Mouse (Mus musculus): ENCODE measurements around the gene Nags. TPM values are rescaled to one million over a fixed set of nuclear protein-coding genes. Genes with fewer than 3 reads are reported as not detected.
"Not testable (repeated sequence)": the region's sequence is repeated elsewhere in the genome, so short reads cannot be mapped to it uniquely, and the experiment has no call there.

Nags gene
- total RNA-seq, 4 experiments from 2014 or later, result 0.29 TPM; not detected in 3

GRCm38 (mm10) chr11:102156039-102156785, 10.9 kb downstream of the Nags start, which contains the start of gene Tmem101:
Gene Tmem101 (minus strand): TSS chr11:102156404.
- DNase-seq (ENCODE audit: low spot score in 2 of 2), result peak; percentile 84 to 90

GRCm38 (mm10) chr11:102156786-102157089, 11.4 kb downstream of the Nags start:
- no peak for DNase-seq (ENCODE audit: low spot score in 2 of 2)

- not testable (repeated sequence) for DNase-seq (ENCODE audit: low spot score in 2 of 2)
These were observed 12.7 kb downstream of the Nags start for GRCm38 (mm10) chr11:102158024-102158423.

DNA sequence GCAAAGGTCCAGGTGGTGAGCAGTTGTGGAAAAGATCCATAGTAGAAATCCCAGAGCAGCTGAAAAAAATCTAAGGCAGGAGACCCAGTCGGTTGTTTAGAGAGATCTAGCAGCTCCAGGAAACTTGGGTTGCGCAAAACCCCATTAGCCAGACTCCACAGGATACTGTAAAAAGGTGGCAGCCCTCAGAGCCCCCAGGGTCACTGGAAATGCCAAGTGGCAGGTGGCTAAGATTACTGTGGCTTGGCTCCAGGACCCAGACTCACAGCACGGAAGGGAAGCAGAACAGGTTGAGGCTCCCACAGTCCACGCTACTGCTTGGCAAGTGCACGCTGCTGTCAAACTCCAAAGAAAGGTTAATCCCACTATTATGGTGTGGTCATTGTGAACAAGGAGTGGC, 14.5 kb downstream of the Nags start:
- no peak for DNase-seq (ENCODE audit: low spot score in 2 of 2)

DNA sequence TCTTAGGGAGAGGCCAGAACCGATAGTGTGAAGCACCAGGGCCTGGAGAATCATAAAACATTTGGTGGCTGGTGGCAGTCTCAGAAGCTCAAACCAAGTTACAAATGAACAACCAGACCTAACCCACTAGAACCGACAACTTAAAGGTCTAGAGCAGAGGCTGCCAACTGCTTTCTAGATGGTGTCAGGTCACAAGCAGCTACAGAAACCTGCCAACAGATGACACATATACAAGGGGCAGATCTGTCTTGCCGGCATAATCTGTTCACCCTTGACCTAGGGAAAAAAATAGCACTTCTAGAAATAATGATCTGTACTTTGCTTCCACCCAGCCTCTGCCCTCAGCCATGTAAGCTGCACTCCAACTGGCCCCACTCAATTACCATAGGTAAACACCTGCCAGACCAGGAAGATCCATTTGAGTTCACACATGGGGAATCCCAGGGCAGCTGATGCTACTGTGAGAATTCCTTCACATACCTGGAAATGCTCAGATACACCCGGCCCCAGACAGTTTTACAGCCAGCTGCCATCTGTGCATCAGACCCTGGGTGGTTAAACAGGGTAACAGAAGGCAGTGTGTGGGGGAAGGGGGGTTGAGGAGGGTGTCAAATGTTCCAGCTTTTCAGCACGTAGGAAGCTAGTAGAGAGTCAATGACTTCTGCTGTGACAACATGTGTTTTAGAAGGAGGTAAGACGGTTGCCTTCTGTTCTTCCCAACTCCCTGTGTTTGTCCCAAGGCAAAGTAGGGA, 20.8 kb downstream of the Nags start:
- DNase-seq (ENCODE audit: low spot score in 2 of 2), result peak; percentile 57 to 61

DNA sequence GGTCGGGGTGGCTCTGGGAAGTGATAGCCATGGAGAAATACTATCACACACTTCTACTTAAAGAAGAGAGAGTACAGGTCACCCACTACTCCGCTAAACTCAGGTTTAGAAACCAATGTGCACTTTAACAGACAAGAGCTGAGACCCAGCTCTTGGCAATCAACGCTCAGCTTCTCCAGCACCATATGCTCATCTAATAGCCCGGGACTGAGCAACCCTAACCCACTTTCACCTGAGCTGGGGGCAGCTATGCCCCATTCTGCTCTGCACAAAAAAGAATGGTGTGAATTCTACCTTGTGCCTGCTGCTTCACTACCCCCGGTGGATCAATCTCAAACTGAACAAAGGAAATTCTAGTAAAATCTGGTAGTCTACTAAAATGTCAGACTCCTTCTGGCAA, 22.2 kb downstream of the Nags start:
- DNase-seq (ENCODE audit: low spot score in 2 of 2), result no peak

DNA sequence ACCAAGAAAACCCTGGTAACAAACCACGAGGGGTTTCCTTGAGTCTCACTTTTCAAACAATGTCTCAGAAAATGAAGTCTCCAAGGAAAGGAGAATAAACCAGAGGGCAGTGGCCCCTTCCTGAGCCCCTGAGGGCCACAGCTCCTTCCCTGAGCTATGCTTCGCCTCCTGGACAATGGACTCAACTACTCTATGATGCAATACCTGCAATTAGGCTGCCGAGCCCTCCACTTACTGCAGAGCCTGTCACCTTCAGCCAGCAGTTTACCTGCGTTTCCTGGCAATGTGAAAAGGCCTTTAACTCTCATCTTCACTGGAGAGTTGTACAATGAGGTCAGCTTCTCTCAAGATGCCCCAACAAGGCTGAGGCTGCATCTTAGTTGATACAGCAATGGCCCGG, 23.4 kb downstream of the Nags start:
- DNase-seq (ENCODE audit: low spot score in 2 of 2), result no peak

GRCm38 (mm10) chr11:102179836-102180235, 34.5 kb downstream of the Nags start:
- no peak for DNase-seq (ENCODE audit: low spot score in 2 of 2)

- DNase-seq (ENCODE audit: low spot score in 2 of 2), result no peak
These were observed 38.9 kb downstream of the Nags start for GRCm38 (mm10) chr11:102184253-102184645.

DNA sequence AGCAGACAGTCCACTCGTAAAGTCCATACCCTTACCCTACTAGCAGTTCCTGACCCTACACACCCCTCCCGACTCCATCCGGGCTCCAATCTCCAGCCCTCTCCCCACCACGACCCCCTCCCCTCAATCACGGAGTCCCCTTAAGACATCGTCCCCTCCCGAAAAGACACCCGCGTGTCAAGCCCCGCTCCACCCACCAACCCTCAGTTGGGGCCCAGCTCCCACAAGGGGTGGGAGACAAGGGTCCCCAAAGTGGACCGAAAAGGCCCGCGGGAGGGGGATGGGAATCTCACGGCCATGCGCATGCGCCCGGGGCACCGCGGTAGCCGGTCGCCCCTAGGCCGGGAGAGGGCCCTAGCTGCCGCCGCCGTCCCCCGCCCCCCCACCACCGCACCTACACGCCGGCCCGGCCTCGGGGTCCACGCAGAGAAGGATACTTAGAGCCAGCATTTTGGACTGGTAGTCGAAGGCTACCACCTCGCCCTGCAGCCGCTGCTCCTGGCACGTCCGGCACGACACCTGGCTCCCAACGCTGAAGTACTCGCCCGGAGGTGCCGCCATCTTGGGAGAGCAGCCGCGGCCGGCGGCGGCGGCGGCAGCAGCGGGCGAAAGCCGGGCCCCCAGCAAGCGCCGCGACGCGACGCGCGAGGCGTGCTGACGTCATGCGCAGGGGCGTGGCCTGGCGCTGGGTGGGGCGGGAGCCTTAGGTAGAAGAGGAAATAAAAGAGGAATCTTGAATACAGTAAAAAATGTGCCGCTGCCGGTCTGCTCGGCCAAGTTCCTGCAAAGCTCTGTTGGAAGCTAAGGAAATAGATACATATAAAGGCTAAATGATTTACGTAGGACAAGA, 39.6 kb downstream of the Nags start, which contains the start of gene Lsm12:
Lsm12 (minus strand) TSS at position 651 of the 850 bp plus-strand sequence.
- peak; percentile 83 to 86 for DNase-seq (ENCODE audit: low spot score in 2 of 2)

- no peak for DNase-seq (ENCODE audit: low spot score in 2 of 2)
These were observed 40.4 kb downstream of the Nags start for GRCm38 (mm10) chr11:102185677-102186076.

DNA sequence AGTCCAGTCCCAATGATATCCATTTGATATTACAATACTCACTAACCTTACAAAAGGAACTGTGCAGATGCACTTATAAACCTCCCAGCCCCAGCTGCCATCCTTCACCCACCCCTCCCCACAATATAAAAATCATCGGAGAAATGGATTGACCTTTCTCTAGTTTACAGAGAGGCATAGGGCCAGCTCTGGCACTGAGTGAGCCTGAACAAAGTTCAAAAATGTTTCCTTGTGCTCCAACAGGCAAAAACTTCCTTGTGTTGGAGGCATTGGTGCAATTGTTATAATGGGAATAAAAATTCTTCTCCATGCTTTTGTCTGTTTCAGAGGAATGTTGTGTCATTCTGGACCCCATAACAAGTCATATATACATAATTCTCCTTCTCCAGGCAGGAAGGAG, 40.9 kb downstream of the Nags start:
- no peak for DNase-seq (ENCODE audit: low spot score in 2 of 2)

DNA sequence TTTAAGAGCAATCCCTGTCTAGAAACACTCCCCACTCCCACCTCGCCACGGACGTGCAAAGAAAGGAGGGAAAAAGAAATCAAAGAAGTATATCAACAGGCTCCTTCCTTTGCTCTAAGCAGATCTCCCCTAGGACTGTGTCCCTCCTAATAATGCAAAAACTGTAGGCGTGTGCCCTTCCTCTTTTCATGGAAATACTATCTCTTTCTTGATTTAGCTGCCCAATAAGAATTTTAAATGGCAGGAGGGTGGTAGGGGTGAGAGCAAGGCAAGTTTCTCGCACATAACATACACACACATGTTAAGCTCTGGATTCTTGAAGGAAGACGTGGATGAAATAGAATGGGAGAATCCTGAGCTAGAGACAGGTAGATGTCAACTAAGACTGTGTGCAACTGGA, 43.7 kb downstream of the Nags start:
- no peak for DNase-seq (ENCODE audit: low spot score in 2 of 2)

- peak; percentile 91 to 93 for DNase-seq (ENCODE audit: low spot score in 2 of 2)
These were observed 44.4 kb downstream of the Nags start, which contains the start of gene G6pc3 for GRCm38 (mm10) chr11:102189461-102190436. Gene G6pc3 (plus strand): TSS chr11:102189620.

GRCm38 (mm10) chr11:102190848-102191247, 45.5 kb downstream of the Nags start:
- DNase-seq (ENCODE audit: low spot score in 2 of 2), result no peak

GRCm38 (mm10) chr11:102193657-102194440, 48.5 kb downstream of the Nags start:
- no peak for DNase-seq (ENCODE audit: low spot score in 2 of 2)

GRCm38 (mm10) chr11:102196018-102196797, 50.9 kb downstream of the Nags start:
- DNase-seq (ENCODE audit: low spot score in 2 of 2), result peak in 1 of 2 experiments; percentile 59

DNA sequence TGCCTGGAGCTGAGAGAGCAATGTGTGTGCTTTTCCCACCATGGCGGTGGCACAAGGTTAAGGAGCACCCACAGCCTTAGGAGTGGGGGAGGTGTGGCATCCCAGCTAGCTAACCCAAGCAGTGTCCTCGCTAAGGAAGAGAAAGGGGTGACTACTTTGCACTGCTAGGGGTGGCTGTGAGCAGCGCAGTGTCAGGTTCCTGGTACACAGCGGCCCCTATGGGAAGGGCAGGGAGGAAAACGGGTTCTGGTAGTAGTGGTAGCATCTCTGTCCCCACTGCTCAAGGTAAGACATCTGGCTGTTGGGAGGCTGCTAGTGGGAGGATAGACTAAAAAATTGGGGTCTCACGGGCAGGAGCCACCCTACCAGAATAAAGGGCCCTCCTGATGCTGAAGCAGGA, 52.9 kb downstream of the Nags start:
- peak in 1 of 2 experiments; percentile 3 for DNase-seq (ENCODE audit: low spot score in 2 of 2)
